Mouse (Mus musculus): Measurements from ENCODE around the gene Zswim9. TPM values are rescaled to one million over a fixed set of nuclear protein-coding genes. Genes with fewer than 3 reads are reported as not detected.

The Zswim9 gene
- total RNA-seq, 2 experiments from 2014 or later: 4.5 to 5.4 TPM

DNA sequence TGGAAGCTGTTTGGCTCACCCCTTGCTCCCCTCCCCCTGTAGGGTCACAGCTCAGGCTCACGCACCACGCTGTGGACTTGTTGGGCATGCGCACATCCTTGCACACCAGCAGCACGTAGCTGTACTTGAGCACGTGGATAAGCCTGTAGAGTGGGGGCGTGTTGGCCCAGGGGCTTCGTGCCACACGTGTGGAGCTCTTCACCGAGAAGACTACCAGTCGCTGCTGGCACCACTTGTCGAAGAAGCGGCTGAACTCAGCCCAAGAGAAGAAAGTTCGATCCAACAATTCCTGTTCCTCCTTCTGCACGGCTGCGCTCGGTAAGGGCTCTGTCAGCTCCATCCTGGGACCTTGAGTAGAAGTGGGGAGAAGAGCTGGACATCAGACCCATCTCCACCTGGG, 1.4 kb downstream of the Zswim9 start, which contains the start of gene Lig1:
TSS of gene Lig1 (plus strand) at position 203 of the 400 bp plus-strand sequence.
- DNase-seq: no peak
- intact Hi-C loops (cut with DNase I; ENCODE audit: low total_unique reads): no loop called here

DNA sequence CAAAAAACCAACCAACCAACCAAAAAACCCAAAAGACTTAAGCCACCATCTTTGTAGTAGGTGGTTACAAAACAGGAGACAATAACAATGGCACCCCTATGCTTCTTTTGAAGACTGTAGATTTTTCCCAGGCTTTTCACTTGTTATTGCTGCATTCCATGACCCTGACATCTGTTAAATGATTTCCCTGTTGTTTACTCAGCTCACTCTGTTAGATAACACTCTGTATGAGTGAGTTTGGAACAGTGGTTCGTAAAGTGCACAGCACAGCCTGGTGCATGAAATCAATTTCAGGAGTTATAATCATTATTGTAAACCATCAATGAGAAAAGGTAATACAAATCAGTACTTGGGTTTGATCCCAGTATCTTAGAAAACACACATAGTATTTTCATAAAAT, 6.8 kb downstream of the Zswim9 start:
- intact Hi-C loops (cut with DNase I; ENCODE audit: low total_unique reads): no loop called here
- DNase-seq: no peak

DNA sequence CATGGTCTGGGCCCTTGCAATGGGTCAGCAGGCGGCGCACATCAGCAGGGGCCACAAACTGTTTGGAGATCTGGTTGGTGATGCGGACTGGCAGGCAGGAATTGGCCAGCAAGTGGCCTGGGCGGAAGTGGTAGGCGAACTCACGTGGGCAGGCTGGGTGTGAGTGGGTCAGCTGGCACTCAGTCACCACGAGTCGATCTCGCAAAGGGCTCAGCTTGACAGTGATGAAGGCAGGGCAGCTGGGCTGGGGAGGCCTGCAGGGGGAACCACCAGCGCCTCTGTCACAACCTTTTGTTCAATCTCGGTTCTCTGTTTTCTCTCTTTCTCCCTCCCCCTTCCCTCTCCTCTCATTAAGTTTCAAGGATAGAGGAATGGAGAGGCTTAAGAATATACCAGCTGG, 9.1 kb downstream of the Zswim9 start:
- DNase-seq: no peak
- intact Hi-C loops (cut with DNase I; ENCODE audit: low total_unique reads): no loop called here

DNA sequence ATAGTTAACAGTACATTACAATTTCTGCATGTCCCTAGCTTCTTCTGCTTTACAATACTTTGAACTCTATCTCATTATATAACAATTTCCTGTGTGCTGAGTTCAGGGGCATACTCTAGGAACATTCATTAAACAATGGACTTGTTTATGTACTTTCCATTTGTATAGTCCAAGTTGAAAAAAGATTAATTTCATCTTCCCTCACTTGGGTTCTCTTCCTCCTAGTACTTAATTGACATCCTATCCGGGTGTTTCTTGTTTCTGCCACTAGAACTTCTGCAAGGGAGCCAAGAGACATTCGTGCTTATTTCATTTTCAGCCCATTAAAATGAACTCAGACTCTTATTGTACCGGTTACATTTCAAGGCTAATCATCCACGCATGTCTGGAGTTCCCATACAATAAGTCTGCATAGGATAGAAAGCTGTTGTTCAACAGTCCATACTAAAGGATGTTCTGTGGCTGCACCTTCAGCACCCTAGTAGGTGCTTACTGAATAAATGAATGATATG, 9.7 kb downstream of the Zswim9 start:
- intact Hi-C loops (cut with DNase I; ENCODE audit: low total_unique reads): no loop called here

DNA sequence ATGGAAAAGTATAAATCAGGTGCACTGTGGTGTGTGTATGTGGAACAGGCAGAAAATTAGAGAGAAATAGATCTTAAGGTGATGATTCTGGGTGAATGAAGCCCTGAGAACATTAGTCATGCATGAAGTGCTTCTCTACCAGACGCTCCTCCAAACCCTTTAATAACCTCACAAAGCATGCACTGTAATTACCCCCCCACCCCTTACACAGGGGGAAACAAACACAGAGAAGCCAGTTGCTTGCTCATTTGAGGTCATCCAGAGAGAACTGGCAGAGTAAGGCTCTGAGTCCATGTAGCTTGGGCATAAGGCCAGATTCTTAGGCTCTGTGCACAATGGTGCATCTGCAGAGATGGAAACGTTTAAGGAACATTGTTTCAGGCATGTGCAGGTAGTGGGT, 14.1 kb downstream of the Zswim9 start:
- DNase-seq: no peak
- intact Hi-C loops (cut with DNase I; ENCODE audit: low total_unique reads): no loop called here

More for the DNA sequence above, 9.7 kb downstream of the Zswim9 start:
- DNase-seq: no peak

DNA sequence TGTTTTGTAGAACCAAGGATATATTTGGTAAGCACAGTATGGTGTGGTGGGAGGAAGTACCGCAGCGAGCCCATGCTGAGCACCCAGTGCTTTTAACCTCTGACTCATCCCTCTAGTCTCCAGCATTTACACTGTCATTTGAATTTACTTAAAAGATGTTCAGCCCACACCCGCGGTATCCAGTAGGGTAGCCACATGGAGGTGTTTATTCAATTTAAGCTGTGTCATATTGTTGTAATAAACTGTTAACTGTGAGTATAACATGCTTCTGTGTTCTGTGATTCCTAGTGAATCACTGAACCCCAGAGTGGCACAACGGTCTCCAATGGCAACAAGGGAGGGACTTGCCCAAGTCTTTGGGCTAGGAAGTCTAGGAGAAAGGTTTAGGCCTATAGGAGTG, 14.7 kb downstream of the Zswim9 start:
- no peak for DNase-seq
- intact Hi-C loops (cut with DNase I; ENCODE audit: low total_unique reads): no loop called here

DNA sequence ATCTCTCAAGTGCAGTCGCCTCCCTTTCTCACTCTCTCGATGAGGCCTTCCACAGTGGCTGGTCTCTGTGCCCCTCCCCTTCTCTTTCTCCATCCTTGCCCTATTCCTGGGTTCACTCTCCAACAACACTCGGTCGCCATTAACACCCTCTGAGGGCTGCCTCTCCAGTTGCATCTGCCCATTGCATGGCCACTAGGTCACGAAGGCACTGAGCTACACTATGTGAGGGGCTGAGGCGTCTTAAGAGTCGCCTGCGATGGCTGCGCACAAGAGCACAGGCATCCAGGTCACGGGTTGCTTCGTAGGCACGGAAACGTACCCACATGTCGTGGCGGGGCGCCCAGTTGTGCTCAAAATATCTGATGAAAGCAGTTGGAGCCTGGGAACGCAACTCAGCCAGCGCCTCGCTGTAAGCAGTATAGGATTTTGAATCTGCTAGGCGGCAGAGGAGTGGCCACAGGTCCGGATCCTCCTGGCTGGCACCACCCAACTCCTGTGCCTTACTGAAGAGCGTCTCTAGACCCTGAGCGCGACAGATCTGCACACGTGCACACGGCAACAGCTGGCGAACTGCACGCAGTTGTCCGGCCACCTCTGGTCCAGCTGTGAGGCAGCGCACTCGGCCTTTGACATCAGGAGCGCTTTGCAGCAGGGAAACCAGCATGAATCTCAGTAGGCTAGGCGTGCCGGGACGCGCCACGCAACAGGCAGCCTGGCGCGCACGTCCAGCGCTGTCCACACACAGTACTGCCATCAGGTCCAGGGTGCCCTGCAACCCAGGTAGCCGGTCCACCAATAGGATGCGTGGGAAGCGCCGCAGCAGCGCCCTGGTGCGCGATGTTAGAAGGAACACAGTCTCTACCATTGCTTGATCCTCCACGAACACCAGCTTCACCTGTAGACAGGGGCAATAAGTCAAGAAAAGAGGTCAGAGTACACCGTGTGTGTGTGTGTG, 17.5 kb downstream of the Zswim9 start:
- no peak for DNase-seq
- intact Hi-C loops (cut with DNase I; ENCODE audit: low total_unique reads): no loop called here

DNA sequence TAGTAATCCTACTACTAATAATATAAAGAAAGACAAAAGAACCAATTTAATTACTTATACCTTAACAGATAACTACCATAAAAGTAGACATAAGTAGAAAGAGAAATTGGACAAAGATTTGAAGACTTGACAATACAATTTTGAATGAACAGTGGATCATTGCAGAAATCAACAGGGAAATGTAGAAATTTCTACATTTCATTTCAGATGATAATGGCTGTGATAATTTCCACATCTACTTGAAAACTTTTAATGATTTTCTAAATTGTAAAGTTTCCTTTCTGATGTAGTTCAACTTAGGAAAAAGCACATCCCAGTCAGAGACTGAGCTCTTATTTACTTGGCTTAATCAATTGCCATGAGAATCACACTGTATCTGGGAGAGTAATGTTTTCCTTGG, 65.8 kb downstream of the Zswim9 start, which contains the start of gene Vmn1r89:
TSS of gene Vmn1r89 (plus strand) at position 301 of the 400 bp plus-strand sequence.
- DNase-seq: no peak
- intact Hi-C loops (cut with DNase I; ENCODE audit: low total_unique reads): no loop called here

Other genes with a start within 250 kb of the Zswim9 start
- gene Chmp2a, start 243.9 kb downstream of the Zswim9 start, total RNA-seq (2021): 100 to 1,000 TPM in 1 of 2 experiments, 10 to 100 TPM in 1; 95.6 to 103 TPM
- gene Ube2m, start 240.4 kb downstream of the Zswim9 start, total RNA-seq (2021): 100 to 1,000 TPM; 141 to 149 TPM
- under 1 TPM; 0.80 to 0.98 TPM for gene Mzf1, start 224.0 kb downstream of the Zswim9 start, total RNA-seq (2021)
- gene Vmn1r85, start 183.5 kb downstream of the Zswim9 start, total RNA-seq (2021): not detected
- not detected for gene Vmn1r86, start 158.8 kb downstream of the Zswim9 start, total RNA-seq (2021)
- gene Vmn1r87, start 138.6 kb downstream of the Zswim9 start, total RNA-seq (2021): not detected
- under 1 TPM; 0.04 to 0.10 TPM for gene Vmn1r88, start 119.2 kb downstream of the Zswim9 start, total RNA-seq (2021)
- gene Vmn1r89, start 65.7 kb downstream of the Zswim9 start, total RNA-seq (2021): not detected
- 1 to 10 TPM; 4.2 to 4.4 TPM for gene Lig1, start 1.4 kb downstream of the Zswim9 start, total RNA-seq (2021)
- gene Pla2g4c, start 45.9 kb upstream of the Zswim9 start, total RNA-seq (2021): under 1 TPM in 1 of 2 experiments, not detected in 1; 0.08 TPM
- not detected for gene Cabp5, start 119.4 kb upstream of the Zswim9 start, total RNA-seq (2021)
- not detected for gene Bsph1, start 172.1 kb upstream of the Zswim9 start, total RNA-seq (2021)